Comparison of ENCODE assay signal across 16 mouse cellular contexts in the genomic region with DNA sequence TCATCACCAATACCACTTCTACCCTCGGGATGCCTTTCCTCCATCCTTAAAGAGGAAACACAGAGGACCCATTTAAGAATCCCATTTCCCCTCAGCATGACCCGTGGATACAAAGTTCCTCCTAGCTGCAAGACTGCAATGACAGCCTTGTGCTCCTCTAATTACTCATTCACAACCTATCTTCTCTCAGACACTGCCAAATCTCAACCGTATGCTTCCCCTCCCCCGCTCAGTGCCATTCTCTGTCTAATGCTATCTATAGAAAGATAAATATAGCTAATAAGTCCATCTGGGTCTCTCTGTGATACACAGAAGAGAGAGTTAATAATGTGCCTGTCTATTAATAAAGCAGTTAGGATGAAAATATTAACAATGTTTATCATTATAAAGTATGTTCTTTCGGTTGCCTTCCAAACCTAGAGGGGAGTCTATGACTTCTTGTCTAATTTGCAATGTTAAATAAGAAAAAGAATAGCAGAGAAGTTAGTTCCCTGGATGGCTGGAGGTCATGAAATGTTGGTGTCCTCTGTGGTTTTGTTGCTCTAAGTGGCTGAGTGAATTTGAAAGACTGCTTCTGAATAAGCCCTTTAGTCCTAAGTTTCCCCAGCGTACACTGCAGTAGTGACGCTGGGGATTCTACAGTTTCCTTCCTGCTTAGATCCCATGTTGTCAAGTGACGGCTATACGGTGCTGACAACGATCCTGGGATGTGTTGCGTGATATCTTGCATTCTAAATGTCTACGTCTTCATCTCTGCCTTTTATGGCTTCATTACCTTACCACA.
A peak's percentile ranks its signal among the peaks of the same experiment; 100 is the strongest.
DNase-seq lines count a peak whose midpoint lies in the region; ATAC-seq and TF ChIP-seq lines count a peak whose summit lies in the region.
"Had no signal": no experiment of that assay in that cellular context is flagged by ENCODE, and none has a peak within 500 bp of the region (broad histone marks: within the 10 kb centered on the region; RNA-seq: fewer than 3 reads in every experiment).

No protein-coding gene starts in this region.

- DNase-seq in forebrain, postnatal 0 days, result no peak
- DNase-seq in forebrain, embryonic 10.5 days (ENCODE audit: extremely low spot score, low spot score), result no peak
- peak; percentile 21 for DNase-seq in layer of hippocampus, adult 9-11 months
- no peak for DNase-seq in layer of hippocampus, postnatal 36 days
- DNase-seq in cerebellum, adult 2 months, result peak; percentile 52 to 75
- no peak for DNase-seq in gastrocnemius, adult 18-20 months (ENCODE audit: low spot score)
- DNase-seq in ovary, postnatal 36 days (ENCODE audit: low spot score), result no peak
- DNase-seq: heart, adult 18-20 months; kidney, adult 2 months; thymus, postnatal 36 days had no signal

- ATAC-seq in forebrain, postnatal 0 days, result peak; percentile 58
- peak; percentile 52; the same call in 1 of the 2 replicates for ATAC-seq in midbrain, embryonic 15.5 days (replicated peaks)
- ATAC-seq: activated CD4-positive, CD25-positive, alpha-beta regulatory T cell, adult 4 months had no signal

- H3K4me1 ChIP-seq in forebrain, postnatal 0 days (ENCODE audit: insufficient read depth), result no peaks in the 10 kb centered on the region
- H3K4me1 ChIP-seq in forebrain, embryonic 10.5 days, result no peaks in the 10 kb centered on the region
- peaks cover 13% of the 10 kb centered on the region for H3K4me1 ChIP-seq in cerebellum, adult 2 months (ENCODE audit: control insufficient read depth, insufficient read depth, low read length)
- no peaks in the 10 kb centered on the region for H3K4me1 ChIP-seq in midbrain, embryonic 15.5 days
- H3K4me1 ChIP-seq: embryonic facial prominence, embryonic 10.5 days; liver, embryonic 15.5 days had no signal

- no peaks in the 10 kb centered on the region for H3K36me3 ChIP-seq in forebrain, postnatal 0 days (ENCODE audit: insufficient read depth)
- no peaks in the 10 kb centered on the region for H3K36me3 ChIP-seq in forebrain, embryonic 10.5 days (replicated peaks)
- no peaks in the 10 kb centered on the region for H3K36me3 ChIP-seq in midbrain, embryonic 15.5 days (replicated peaks)
- H3K36me3 ChIP-seq: embryonic facial prominence, embryonic 10.5 days; limb, embryonic 10.5 days; liver, embryonic 15.5 days had no signal

- no peaks in the 10 kb centered on the region for H3K27me3 ChIP-seq in forebrain, postnatal 0 days (ENCODE audit: insufficient read depth, low read length)
- no peaks in the 10 kb centered on the region for H3K27me3 ChIP-seq in forebrain, embryonic 10.5 days (ENCODE audit: poor library complexity, severe bottlenecking)
- H3K27me3 ChIP-seq in cerebellum, adult 2 months (ENCODE audit: control insufficient read depth, insufficient read depth, low read length), result no peaks in the 10 kb centered on the region
- H3K27me3 ChIP-seq in midbrain, embryonic 15.5 days (replicated peaks), result no peaks in the 10 kb centered on the region
- H3K27me3 ChIP-seq: liver, embryonic 15.5 days had no signal

- no peak overlapping the region for H3K4me2 ChIP-seq in forebrain, postnatal 0 days (ENCODE audit: low read depth)
- H3K4me2 ChIP-seq in midbrain, embryonic 15.5 days, result no peak overlapping the region
- H3K4me2 ChIP-seq: liver, embryonic 15.5 days had no signal

- no peak for TF ChIP-seq POLR2A in cerebellum, adult 2 months (IDR thresholded peaks at IDR 0.05; ENCODE audit: borderline replicate concordance, insufficient read depth, low read length)

- H3K4me3 ChIP-seq in forebrain, postnatal 0 days (ENCODE audit: low read depth, low read length), result no peak overlapping the region
- H3K4me3 ChIP-seq in forebrain, embryonic 10.5 days, result no peak overlapping the region
- no peak overlapping the region for H3K4me3 ChIP-seq in cerebellum, adult 2 months (replicated peaks; ENCODE audit: insufficient read depth, low read depth, low read length)
- H3K4me3 ChIP-seq in midbrain, embryonic 15.5 days, result no peak overlapping the region
- H3K4me3 ChIP-seq: embryonic facial prominence, embryonic 10.5 days; limb, embryonic 10.5 days; liver, embryonic 15.5 days had no signal

- no peak overlapping the region for H3K9ac ChIP-seq in forebrain, postnatal 0 days
- no peak overlapping the region for H3K9ac ChIP-seq in midbrain, embryonic 15.5 days
- H3K9ac ChIP-seq: liver, embryonic 15.5 days had no signal

- TF ChIP-seq CTCF in forebrain, postnatal 0 days (IDR thresholded peaks at IDR 0.05; ENCODE audit: low read depth), result no peak
- no peak for TF ChIP-seq CTCF in cerebellum, adult 2 months (IDR thresholded peaks at IDR 0.05; ENCODE audit: borderline replicate concordance, insufficient read depth, low read depth, low read length)

- 71% methylated on average over 12 of the region's 12 CpGs for WGBS in forebrain, postnatal 0 days
- WGBS in forebrain, embryonic 10.5 days, result 84% methylated on average over 12 of the region's 12 CpGs
- WGBS in cerebellum, adult 2 months, result 59% methylated on average over 12 of the region's 12 CpGs
- WGBS in midbrain, embryonic 15.5 days, result 67% methylated on average over 12 of the region's 12 CpGs

- H3K9me3 ChIP-seq in forebrain, postnatal 0 days (ENCODE audit: low read length), result no peaks in the 10 kb centered on the region
- no peaks in the 10 kb centered on the region for H3K9me3 ChIP-seq in forebrain, embryonic 10.5 days
- H3K9me3 ChIP-seq in midbrain, embryonic 15.5 days, result no peaks in the 10 kb centered on the region
- H3K9me3 ChIP-seq: embryonic facial prominence, embryonic 10.5 days; limb, embryonic 10.5 days; liver, embryonic 15.5 days had no signal

- no peak overlapping the region for H3K27ac ChIP-seq in forebrain, postnatal 0 days (ENCODE audit: low read depth, low read length)
- H3K27ac ChIP-seq in forebrain, embryonic 10.5 days, result no peak overlapping the region
- no peak overlapping the region for H3K27ac ChIP-seq in cerebellum, adult 2 months (ENCODE audit: insufficient read depth, low read length)
- H3K27ac ChIP-seq in midbrain, embryonic 15.5 days, result no peak overlapping the region
- H3K27ac ChIP-seq: embryonic facial prominence, embryonic 10.5 days; limb, embryonic 10.5 days; liver, embryonic 15.5 days; macrophage had no signal

Comparison
In these comparisons a context has a peak if more than half of its experiments do, and no peak if none do; other contexts are left out.
1. DNase-seq: peak in layer of hippocampus, adult 9-11 months (single experiment) and cerebellum, adult 2 months (2 of 2); none in forebrain, postnatal 0 days (single experiment), forebrain, embryonic 10.5 days (single experiment), layer of hippocampus, postnatal 36 days (0 of 2), gastrocnemius, adult 18-20 months (single experiment) and ovary, postnatal 36 days (single experiment).